In genomic region chr8:121513429-121513828, GRCm38 (mm10) we compare ENCODE assay signal across 9 mouse cellular contexts. TPM values are rescaled to one million over a fixed set of nuclear protein-coding genes. Genes with fewer than 3 reads are reported as not detected.
DNase-seq lines count a peak whose midpoint lies in the region; ATAC-seq and TF ChIP-seq lines count a peak whose summit lies in the region.
"Had no signal": no experiment of that assay in that cellular context is flagged by ENCODE, and none has a peak within 500 bp of the region (broad histone marks: within the 10 kb centered on the region; RNA-seq: fewer than 3 reads in every experiment).

No protein-coding gene starts in this region.

- no peak for TF ChIP-seq POLR2A in thymus, adult 2 months (IDR thresholded peaks at IDR 0.05; ENCODE audit: control insufficient read depth, extremely low read depth, insufficient read depth, low read length, poor library complexity)

- 9% methylated on average over 12 of the region's 12 CpGs for WGBS in forebrain, embryonic 15.5 days
- 5% methylated on average over 12 of the region's 12 CpGs for WGBS in lung, embryonic 14.5 days
- WGBS in thymus, adult 2 months: 10% methylated on average over 12 of the region's 12 CpGs

- no peak overlapping the region for H3K9ac ChIP-seq in forebrain, embryonic 15.5 days (replicated peaks)
- no peak overlapping the region for H3K9ac ChIP-seq in lung, embryonic 14.5 days
- H3K9ac ChIP-seq: limb, embryonic 13.5 days had no signal

- 0 out of 2 replicates have a peak, but pooled peaks have one; percentile 6 for TF ChIP-seq CTCF in G1E (IDR thresholded peaks at IDR 0.05; ENCODE audit: low read depth, low read length)
- TF ChIP-seq CTCF in lung, embryonic 14.5 days (IDR thresholded peaks at IDR 0.05; ENCODE audit: low read depth): peak; percentile 96
- peak; percentile 51; the same call in 1 of the 2 replicates for TF ChIP-seq CTCF in thymus, adult 2 months (IDR thresholded peaks at IDR 0.05; ENCODE audit: borderline replicate concordance, control insufficient read depth, extremely low read depth, insufficient read depth, low read length, poor library complexity)

- H3K36me3 ChIP-seq in G1E (replicated peaks): no peaks in the 10 kb centered on the region
- H3K36me3 ChIP-seq in forebrain, embryonic 15.5 days: no peaks in the 10 kb centered on the region
- H3K36me3 ChIP-seq in lung, embryonic 14.5 days (ENCODE audit: insufficient read depth): no peaks in the 10 kb centered on the region
- no peaks in the 10 kb centered on the region for H3K36me3 ChIP-seq in thymus, adult 2 months (ENCODE audit: control insufficient read depth, insufficient read depth, low read length)
- H3K36me3 ChIP-seq: limb, embryonic 13.5 days had no signal

- intact Hi-C loops in heart, postnatal 25 days (cut with DNase I): loop anchor here (1.0 to 10.0 kb wide), 5 partner anchors 87 to 689 kb away; no protein-coding TSS in a partner anchor

- H3K9me3 ChIP-seq in G1E (replicated peaks): peaks cover 72% of the 10 kb centered on the region
- no peaks in the 10 kb centered on the region for H3K9me3 ChIP-seq in forebrain, embryonic 15.5 days
- H3K9me3 ChIP-seq in lung, embryonic 14.5 days (ENCODE audit: low read depth, low read length): no peaks in the 10 kb centered on the region
- H3K9me3 ChIP-seq: limb, embryonic 13.5 days had no signal

- H3K27ac ChIP-seq in forebrain, embryonic 15.5 days (replicated peaks): no peak overlapping the region
- H3K27ac ChIP-seq in lung, embryonic 14.5 days (ENCODE audit: low read depth): no peak overlapping the region
- H3K27ac ChIP-seq in thymus, adult 2 months (ENCODE audit: control insufficient read depth, insufficient read depth, low read length): no peak overlapping the region
- H3K27ac ChIP-seq: limb, embryonic 13.5 days had no signal

- H3K4me1 ChIP-seq in G1E (ENCODE audit: insufficient read depth, low read depth, low read length): no peaks in the 10 kb centered on the region
- no peaks in the 10 kb centered on the region for H3K4me1 ChIP-seq in forebrain, embryonic 15.5 days
- no peaks in the 10 kb centered on the region for H3K4me1 ChIP-seq in lung, embryonic 14.5 days (ENCODE audit: insufficient read depth)
- H3K4me1 ChIP-seq in thymus, adult 2 months (replicated peaks; ENCODE audit: control insufficient read depth, insufficient read depth, low read length): no peaks in the 10 kb centered on the region

- ATAC-seq in G1E (ENCODE audit: extremely low read depth, insufficient number of reproducible peaks, low FRiP score, poor library complexity, severe bottlenecking): no peak
- peak; percentile 72 for ATAC-seq in forebrain, embryonic 15.5 days (replicated peaks)
- ATAC-seq in lung, embryonic 14.5 days (ENCODE audit: insufficient read depth): peak; percentile 78

- H3K4me2 ChIP-seq in forebrain, embryonic 15.5 days (replicated peaks): no peak overlapping the region
- no peak overlapping the region for H3K4me2 ChIP-seq in lung, embryonic 14.5 days
- H3K4me2 ChIP-seq: limb, embryonic 13.5 days had no signal

- H3K27me3 ChIP-seq in G1E (ENCODE audit: insufficient read depth, low read length): no peaks in the 10 kb centered on the region; the same call in 1 of the 2 replicates
- peaks cover 11% of the 10 kb centered on the region; the same call in 1 of the 2 replicates for H3K27me3 ChIP-seq in forebrain, embryonic 15.5 days
- H3K27me3 ChIP-seq in lung, embryonic 14.5 days (ENCODE audit: insufficient read depth, low read length): no peaks in the 10 kb centered on the region
- H3K27me3 ChIP-seq in thymus, adult 2 months (ENCODE audit: control insufficient read depth, insufficient read depth, low read length): no peaks in the 10 kb centered on the region

- H3K4me3 ChIP-seq in G1E (ENCODE audit: low read depth, low read length): no peak overlapping the region
- H3K4me3 ChIP-seq in forebrain, embryonic 15.5 days: no peak overlapping the region
- no peak overlapping the region for H3K4me3 ChIP-seq in lung, embryonic 14.5 days (ENCODE audit: low read depth, low read length)
- H3K4me3 ChIP-seq in thymus, adult 2 months (ENCODE audit: control insufficient read depth, insufficient read depth, low read length): no peak overlapping the region
- H3K4me3 ChIP-seq: limb, embryonic 13.5 days had no signal

- DNase-seq in G1E (ENCODE audit: low spot score): no peak
- DNase-seq in cerebellum, adult 11 months: peak; percentile 73
- DNase-seq in heart, postnatal 25 days (ENCODE audit: low spot score): peak; percentile 55
- DNase-seq in kidney, postnatal 4 days: peak; percentile 93 to 95
- DNase-seq in lung, embryonic 14.5 days: peak; percentile 92
- DNase-seq in ovary, adult 18-20 months (ENCODE audit: low spot score): peak; percentile 38
- peak; percentile 55 for DNase-seq in thymus, adult 2 months

RNA-seq across cellular contexts. Expression of gene 1700018B08Rik, which starts 30.7 kb away (rescaled TPM):
- total RNA-seq in G1E (2014; fragmentation: Nextera tagmentation): not detected in 2 replicates
- total RNA-seq in G1E (2017): not detected in 2 replicates
- not detected in 2 replicates for polyA plus RNA-seq in G1E (2012)
- not detected in 2 replicates for polyA plus RNA-seq in forebrain, embryonic 15.5 days (2015; fragmentation: Nextera tagmentation; extraction: Ambion mirVana)
- not detected for total RNA-seq in heart, postnatal 25 days (2021)
- polyA plus RNA-seq in lung, embryonic 14.5 days (2014; fragmentation: Nextera tagmentation; extraction: Ambion mirVana): not detected in 2 replicates
- 0.35 TPM in 1 of 2 replicates, not detected in the other for polyA plus RNA-seq in thymus, adult 2 months (2012; rRNA removed)
- polyA plus RNA-seq: limb, embryonic 13.5 days had no signal

Comparison
In these comparisons a context has a peak if more than half of its experiments do, and no peak if none do; other contexts are left out.
1. CTCF ChIP-seq: peak in every context shown above with its lines; median percentile 96 in lung, embryonic 14.5 days; 51 in thymus, adult 2 months; 6 in G1E.